Mouse (Mus musculus): ENCODE measurements around the gene Itpr1. TPM values are rescaled to one million over a fixed set of nuclear protein-coding genes. Genes with fewer than 3 reads are reported as not detected.

Itpr1 gene
- polyA plus RNA-seq, 1 experiment from 2014 or later = 8.3 TPM

DNA sequence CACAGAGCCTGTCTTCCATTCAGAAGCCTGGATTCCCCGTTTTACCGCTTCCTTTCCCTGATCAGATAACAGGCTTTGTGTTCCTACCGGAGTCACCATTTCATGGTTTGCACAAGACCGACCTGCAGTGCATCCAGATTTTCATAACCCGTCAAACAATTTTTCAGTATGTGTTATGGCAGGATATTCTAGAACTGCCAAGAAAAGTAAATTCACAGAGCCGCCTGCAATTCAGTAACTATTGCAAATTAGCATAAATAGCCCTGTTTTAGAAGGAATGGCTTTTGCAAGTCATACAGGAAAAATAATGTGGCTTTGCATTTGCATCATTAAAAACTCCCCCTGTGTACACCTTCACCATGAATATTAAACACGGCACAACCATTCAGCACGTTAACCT lies 379.3 kb downstream of the Itpr1 start:
- ATAC-seq (replicated peaks; ENCODE audit: low FRiP score) (no peak), DNase-seq (ENCODE audit: low spot score) (no peak)
- H3K9me3 ChIP-seq (ENCODE audit: control insufficient read depth, low read length) = no peaks in the 10 kb centered on the region
- 70% methylated on average over 8 of the region's 8 CpGs for WGBS
- H3K27me3 ChIP-seq (replicated peaks; ENCODE audit: control insufficient read depth, insufficient read depth, low read length) = no peaks in the 10 kb centered on the region
- no peaks in the 10 kb centered on the region for H3K36me3 ChIP-seq (ENCODE audit: control insufficient read depth, insufficient read depth, low read length)
- H3K27ac ChIP-seq (ENCODE audit: low read depth, low read length) = no peak overlapping the region
- H3K9ac ChIP-seq (ENCODE audit: low read depth, low read length) = no peak overlapping the region
- H3K4me2 ChIP-seq = no peak overlapping the region
- H3K4me1 ChIP-seq (replicated peaks; ENCODE audit: control insufficient read depth, insufficient read depth, low read length) = no peaks in the 10 kb centered on the region
- H3K4me3 ChIP-seq (ENCODE audit: low read depth, low read length) = no peak overlapping the region

DNA sequence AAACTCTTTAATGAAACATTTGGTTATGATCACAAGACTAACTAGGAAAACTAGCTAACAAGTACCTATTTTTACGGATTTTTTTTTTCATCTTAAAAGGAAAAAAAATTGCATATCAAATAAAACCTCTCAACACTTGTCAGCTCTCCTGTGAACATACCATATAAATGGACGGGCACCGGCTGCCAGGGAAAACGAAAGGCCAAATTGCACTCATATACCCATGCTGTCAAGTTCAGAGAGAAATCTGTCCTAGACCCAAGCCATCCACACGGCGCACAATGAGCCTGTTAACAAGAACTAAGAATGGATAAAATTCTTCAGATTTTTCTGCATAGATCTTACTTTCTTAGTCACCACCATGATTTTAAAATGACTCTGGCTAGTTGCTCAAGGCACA lies 379.7 kb downstream of the Itpr1 start:
- Histone ChIP-seq H3K4me2 (no peak overlapping the region), H3K36me3 (ENCODE audit: control insufficient read depth, insufficient read depth, low read length) (no peaks in the 10 kb centered on the region), H3K27me3 (replicated peaks; ENCODE audit: control insufficient read depth, insufficient read depth, low read length) (no peaks in the 10 kb centered on the region), H3K4me1 (replicated peaks; ENCODE audit: control insufficient read depth, insufficient read depth, low read length) (no peaks in the 10 kb centered on the region), H3K9me3 (ENCODE audit: control insufficient read depth, low read length) (no peaks in the 10 kb centered on the region), H3K4me3 (ENCODE audit: low read depth, low read length) (no peak overlapping the region), H3K27ac (ENCODE audit: low read depth, low read length) (no peak overlapping the region), H3K9ac (ENCODE audit: low read depth, low read length) (no peak overlapping the region)
- ATAC-seq (replicated peaks; ENCODE audit: low FRiP score) (no peak), DNase-seq (ENCODE audit: low spot score) (no peak)
- WGBS = 83% methylated on average over 6 of the region's 6 CpGs

DNA sequence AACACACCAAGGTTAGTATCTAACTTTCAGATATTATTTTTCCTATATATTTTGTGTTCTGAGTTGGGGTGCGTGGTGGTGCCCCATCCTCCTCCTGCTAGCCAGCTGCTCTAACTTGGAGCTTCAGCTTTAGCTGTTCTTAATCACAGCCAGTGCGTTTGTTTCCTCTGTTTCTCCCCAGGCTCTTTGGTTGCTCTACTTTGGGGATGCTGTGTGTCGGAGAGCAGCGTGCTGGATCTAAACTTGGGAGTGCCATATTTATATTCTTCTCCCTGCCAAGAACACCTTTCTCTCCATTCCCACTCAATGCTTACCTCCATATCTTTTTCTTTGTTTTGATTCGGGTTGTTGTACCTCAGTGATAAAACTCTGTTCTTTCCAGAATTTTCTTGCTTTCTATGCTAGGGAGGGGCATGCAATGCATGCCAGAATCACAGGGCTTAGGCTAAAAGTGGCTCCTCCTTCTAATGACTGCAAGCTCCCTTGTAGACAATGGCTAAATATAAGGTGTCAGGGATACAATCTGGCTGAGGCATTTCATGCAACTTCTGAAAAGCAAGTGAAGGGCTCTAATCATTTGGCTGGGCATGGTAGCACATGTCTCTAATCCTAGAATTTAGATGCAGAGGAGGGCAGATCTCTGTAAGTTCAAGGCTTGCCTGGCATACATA lies 381.4 kb downstream of the Itpr1 start:
- Histone ChIP-seq H3K36me3 (ENCODE audit: control insufficient read depth, insufficient read depth, low read length) (no peaks in the 10 kb centered on the region), H3K9ac (ENCODE audit: low read depth, low read length) (no peak overlapping the region), H3K4me3 (ENCODE audit: low read depth, low read length) (no peak overlapping the region), H3K27ac (ENCODE audit: low read depth, low read length) (no peak overlapping the region), H3K4me2 (no peak overlapping the region), H3K27me3 (replicated peaks; ENCODE audit: control insufficient read depth, insufficient read depth, low read length) (no peaks in the 10 kb centered on the region), H3K4me1 (replicated peaks; ENCODE audit: control insufficient read depth, insufficient read depth, low read length) (no peaks in the 10 kb centered on the region), H3K9me3 (ENCODE audit: control insufficient read depth, low read length) (no peaks in the 10 kb centered on the region)
- ATAC-seq (replicated peaks; ENCODE audit: low FRiP score) = no peak
- DNase-seq (ENCODE audit: low spot score) = no peak
- 72% methylated on average over 5 of the region's 5 CpGs for WGBS

DNA sequence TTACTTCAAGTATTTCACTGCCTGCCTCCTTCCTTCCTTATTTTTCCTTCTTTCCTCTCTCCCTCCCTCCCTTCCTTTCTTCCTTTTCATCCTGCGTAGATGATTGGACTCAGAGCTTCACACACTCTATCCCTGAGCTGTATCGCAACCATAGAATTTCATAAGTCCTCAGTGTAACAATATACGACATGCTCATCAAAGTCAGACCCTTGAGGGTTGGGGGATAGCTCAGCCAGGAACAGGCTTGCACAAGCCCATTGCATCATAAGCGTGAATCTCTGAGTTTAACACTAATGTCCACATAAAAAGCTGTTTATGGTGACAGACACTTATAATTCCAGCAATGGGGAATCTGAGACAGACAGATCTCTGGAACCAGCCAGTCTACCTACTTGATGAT lies 385.8 kb downstream of the Itpr1 start:
- DNase-seq (ENCODE audit: low spot score) (no peak), ATAC-seq (replicated peaks; ENCODE audit: low FRiP score) (no peak)
- no peak overlapping the region for H3K4me2 ChIP-seq
- no peak overlapping the region for H3K9ac ChIP-seq (ENCODE audit: low read depth, low read length)
- H3K9me3 ChIP-seq (ENCODE audit: control insufficient read depth, low read length) = no peaks in the 10 kb centered on the region
- no peaks in the 10 kb centered on the region for H3K27me3 ChIP-seq (replicated peaks; ENCODE audit: control insufficient read depth, insufficient read depth, low read length)
- no peaks in the 10 kb centered on the region for H3K36me3 ChIP-seq (ENCODE audit: control insufficient read depth, insufficient read depth, low read length)
- no peaks in the 10 kb centered on the region for H3K4me1 ChIP-seq (replicated peaks; ENCODE audit: control insufficient read depth, insufficient read depth, low read length)
- no peak overlapping the region for H3K27ac ChIP-seq (ENCODE audit: low read depth, low read length)
- WGBS = 84% methylated on average over 4 of the region's 4 CpGs
- H3K4me3 ChIP-seq (ENCODE audit: low read depth, low read length) = no peak overlapping the region

DNA sequence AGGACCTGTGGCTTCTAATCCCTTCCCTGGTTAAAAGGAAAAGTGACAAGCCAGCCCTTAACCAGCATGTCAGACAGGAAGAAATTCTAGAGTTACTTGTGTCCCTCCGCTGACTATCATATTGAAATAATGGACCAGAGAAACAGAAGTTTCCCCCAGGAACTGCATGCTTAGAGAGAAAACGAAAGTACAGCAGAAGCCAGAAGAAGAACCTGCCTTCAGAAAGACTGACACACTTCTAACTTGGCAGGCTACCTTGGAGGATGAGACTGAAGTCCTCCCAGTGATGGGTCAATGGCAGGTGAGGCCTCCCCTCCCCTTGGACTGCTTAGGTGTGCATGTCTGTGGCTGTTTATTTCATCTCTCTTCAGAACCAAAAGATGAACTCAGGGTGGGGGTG lies 386.4 kb downstream of the Itpr1 start:
- Histone ChIP-seq H3K9me3 (ENCODE audit: control insufficient read depth, low read length) (no peaks in the 10 kb centered on the region), H3K4me2 (no peak overlapping the region), H3K4me1 (replicated peaks; ENCODE audit: control insufficient read depth, insufficient read depth, low read length) (no peaks in the 10 kb centered on the region), H3K36me3 (ENCODE audit: control insufficient read depth, insufficient read depth, low read length) (no peaks in the 10 kb centered on the region), H3K4me3 (ENCODE audit: low read depth, low read length) (no peak overlapping the region), H3K27ac (ENCODE audit: low read depth, low read length) (no peak overlapping the region), H3K27me3 (replicated peaks; ENCODE audit: control insufficient read depth, insufficient read depth, low read length) (no peaks in the 10 kb centered on the region), H3K9ac (ENCODE audit: low read depth, low read length) (no peak overlapping the region)
- ATAC-seq (replicated peaks; ENCODE audit: low FRiP score) (no peak), DNase-seq (ENCODE audit: low spot score) (no peak)
- 78% methylated on average over 2 of the region's 2 CpGs for WGBS

Small RNAs within 50 kb of the gene (microRNA-seq; reads per million reads assigned to microRNA genes)
- gene Mir7661 (ENCODE audit: borderline number of aligned reads) = not detected

Other genes with a start within 250 kb of the Itpr1 start
- 5.3 and 5.9 TPM in 2 replicates for gene Setmar, start 148.1 kb upstream of the Itpr1 start, polyA plus RNA-seq (2014; fragmentation: Nextera tagmentation; extraction: Ambion mirVana)
- gene Sumf1, start 27.5 kb upstream of the Itpr1 start, polyA plus RNA-seq (2014; fragmentation: Nextera tagmentation; extraction: Ambion mirVana) = 16.2 and 17.6 TPM in 2 replicates

Measured in liver, embryonic 11.5 days (tissue).